Mouse (Mus musculus) layer of hippocampus, adult 9-11 months (tissue): ENCODE measurements around the gene Rabgef1.

Experiments
- DNase-seq: peaks from one replicate; pipeline ENCODE4 v3.0.0; 2022

Gene Rabgef1

GRCm38 (mm10) chr5:130171423-130171954, at the start of gene Rabgef1:
Gene Rabgef1 (plus strand): TSS chr5:130171798.
- peak; percentile 93 for DNase-seq

- no peak for DNase-seq
Observed at GRCm38 (mm10) chr5:130122355-130122754, 49.2 kb upstream of the Rabgef1 start.

- DNase-seq = no peak
Observed at GRCm38 (mm10) chr5:130124271-130124670, 47.3 kb upstream of the Rabgef1 start.

- no peak for DNase-seq
Observed at GRCm38 (mm10) chr5:130128686-130129523, 42.7 kb upstream of the Rabgef1 start.

GRCm38 (mm10) chr5:130129524-130129793, 42.1 kb upstream of the Rabgef1 start:
- DNase-seq = no peak

- DNase-seq = no peak
Observed at GRCm38 (mm10) chr5:130136597-130136996, 35.0 kb upstream of the Rabgef1 start.

GRCm38 (mm10) chr5:130139393-130139792, 32.2 kb upstream of the Rabgef1 start:
- peak; percentile 43 for DNase-seq

GRCm38 (mm10) chr5:130141138-130141537, 30.5 kb upstream of the Rabgef1 start:
- DNase-seq = no peak

GRCm38 (mm10) chr5:130142041-130142440, 29.6 kb upstream of the Rabgef1 start:
- DNase-seq = no peak

GRCm38 (mm10) chr5:130143101-130143500, 28.5 kb upstream of the Rabgef1 start:
- no peak for DNase-seq

- peak; percentile 87 for DNase-seq
Observed at GRCm38 (mm10) chr5:130143977-130144333, 27.6 kb upstream of the Rabgef1 start.

- DNase-seq = peak; percentile 99
Observed at GRCm38 (mm10) chr5:130144334-130145312, 27.0 kb upstream of the Rabgef1 start, which contains the start of gene Kctd7. Gene Kctd7 (plus strand): TSS chr5:130144861.

- DNase-seq = no peak
Observed at GRCm38 (mm10) chr5:130145961-130146360, 25.6 kb upstream of the Rabgef1 start.

- DNase-seq = no peak
Observed at GRCm38 (mm10) chr5:130149726-130150310, 21.8 kb upstream of the Rabgef1 start.

GRCm38 (mm10) chr5:130154286-130154685, 17.3 kb upstream of the Rabgef1 start:
- DNase-seq = no peak

GRCm38 (mm10) chr5:130158545-130158944, 13.1 kb upstream of the Rabgef1 start:
- DNase-seq = no peak

GRCm38 (mm10) chr5:130159761-130160201, 11.8 kb upstream of the Rabgef1 start:
- DNase-seq = no peak

GRCm38 (mm10) chr5:130163670-130164069, 7.9 kb upstream of the Rabgef1 start:
- peak; percentile 67 for DNase-seq

GRCm38 (mm10) chr5:130165213-130165612, 6.4 kb upstream of the Rabgef1 start:
- no peak for DNase-seq

- no peak for DNase-seq
Observed at GRCm38 (mm10) chr5:130169109-130169508, 2.5 kb upstream of the Rabgef1 start.

- DNase-seq = no peak
Observed at GRCm38 (mm10) chr5:130170666-130171422, 754 bp upstream of the Rabgef1 start.

- peak; percentile 33 for DNase-seq
Observed at GRCm38 (mm10) chr5:130171956-130172601, 481 bp downstream of the Rabgef1 start.
